Mouse (Mus musculus): ENCODE results near the gene Dydc1. TPM values are rescaled to one million over a fixed set of nuclear protein-coding genes. Genes with fewer than 3 reads are reported as not detected.
"Not testable (repeated sequence)": the region's sequence is repeated elsewhere in the genome, so short reads cannot be mapped to it uniquely, and the experiment has no call there.

The Dydc1 gene
- polyA plus RNA-seq (2012; rRNA removed) = 0.22 TPM in 1 of 2 replicates, not detected in the other

GRCm38 (mm10) chr14:41072229-41072943, at the start of gene Dydc1:
Gene Dydc1 (plus strand): TSS chr14:41072911.
- no peak for DNase-seq (ENCODE audit: low read depth)

DNA sequence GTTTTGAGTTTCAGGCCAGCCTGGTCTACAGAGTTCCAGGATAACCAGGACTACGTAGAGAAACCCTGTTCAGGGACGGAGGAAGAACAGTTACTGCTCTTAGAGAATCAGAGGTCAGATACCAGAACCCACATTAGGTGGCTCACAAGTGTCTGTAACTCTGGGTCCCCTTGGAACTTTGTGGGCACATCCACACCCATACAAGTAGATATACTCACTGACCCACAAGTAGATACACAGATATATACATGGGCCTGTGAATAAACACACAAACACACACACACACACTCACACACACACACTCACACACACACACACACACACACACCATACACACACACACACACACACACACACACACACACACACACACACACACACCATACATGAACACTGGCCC, 47.6 kb upstream of the Dydc1 start:
- DNase-seq (ENCODE audit: low read depth) = no peak

GRCm38 (mm10) chr14:41025594-41026284, 47.0 kb upstream of the Dydc1 start:
- no peak for DNase-seq (ENCODE audit: low read depth)

GRCm38 (mm10) chr14:41029303-41029702, 43.4 kb upstream of the Dydc1 start:
- DNase-seq (ENCODE audit: low read depth) = no peak

- no peak for DNase-seq (ENCODE audit: low read depth)
Observed at GRCm38 (mm10) chr14:41030989-41031513, 41.7 kb upstream of the Dydc1 start.

DNA sequence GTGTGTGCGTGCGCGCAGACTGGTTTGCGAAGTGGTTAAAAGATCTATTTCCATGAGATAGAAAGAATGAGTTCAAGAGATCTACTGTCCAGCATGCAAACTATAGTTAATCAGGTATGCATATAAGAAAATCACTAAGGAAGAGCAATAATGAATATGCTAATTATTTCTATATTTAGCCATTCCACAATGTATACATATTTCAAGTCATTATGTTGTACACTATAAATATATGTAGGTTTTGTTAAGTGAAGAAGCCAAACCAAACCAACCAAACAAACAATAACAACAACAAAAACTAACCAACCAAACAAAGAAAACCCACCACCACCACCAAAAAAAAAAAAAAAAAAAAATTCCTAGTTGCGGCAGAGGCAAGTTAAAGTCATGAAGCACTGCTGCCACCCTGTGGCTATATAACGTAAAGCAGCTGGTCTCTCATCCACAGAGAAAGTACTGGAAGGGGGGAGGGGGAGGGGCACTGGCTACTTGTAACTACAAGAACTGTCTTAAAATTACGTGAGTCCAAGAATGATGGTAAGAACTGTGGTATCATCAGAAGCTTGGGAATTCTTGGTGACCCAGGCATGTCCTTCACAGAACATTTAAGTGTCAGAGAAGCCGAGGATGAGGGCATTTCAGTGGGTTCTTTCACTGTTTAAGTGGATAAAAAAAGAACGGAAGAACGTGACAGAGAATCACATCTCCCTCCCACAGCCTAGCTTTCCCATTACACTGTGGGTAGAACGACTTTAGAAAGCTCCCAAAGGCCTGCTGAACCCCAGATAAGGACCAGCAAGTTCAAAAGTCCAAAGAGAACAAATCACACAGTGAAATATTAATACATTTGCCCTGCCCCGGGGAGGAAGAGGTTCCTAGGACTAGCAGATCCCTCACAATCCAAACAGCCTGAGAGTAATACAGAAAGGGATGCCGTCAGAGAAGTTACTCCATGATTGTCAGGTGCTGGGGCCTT, 39.3 kb upstream of the Dydc1 start:
- DNase-seq (ENCODE audit: low read depth) = no peak

GRCm38 (mm10) chr14:41035146-41035798, 37.4 kb upstream of the Dydc1 start:
- DNase-seq (ENCODE audit: low read depth) = no peak

DNA sequence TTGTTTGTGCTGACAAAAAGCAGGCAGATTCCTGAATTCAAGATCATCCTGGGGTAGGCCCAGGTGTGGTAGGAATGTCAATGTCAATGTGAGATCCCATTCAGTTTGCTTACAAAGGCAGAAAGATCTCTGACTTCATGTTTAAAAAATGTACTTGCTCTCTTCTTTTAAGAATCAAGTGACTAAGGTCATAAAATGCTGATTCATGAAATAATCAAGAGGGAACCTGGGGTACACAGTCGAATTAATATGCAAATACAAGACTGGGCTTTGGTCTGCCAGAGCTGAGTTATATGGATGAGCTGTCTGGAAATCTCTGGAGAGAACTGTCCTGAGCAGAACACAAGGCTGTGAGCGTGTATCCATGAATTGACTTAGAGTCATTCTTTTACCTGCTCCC, 25.3 kb upstream of the Dydc1 start:
- no peak for DNase-seq (ENCODE audit: low read depth)

DNA sequence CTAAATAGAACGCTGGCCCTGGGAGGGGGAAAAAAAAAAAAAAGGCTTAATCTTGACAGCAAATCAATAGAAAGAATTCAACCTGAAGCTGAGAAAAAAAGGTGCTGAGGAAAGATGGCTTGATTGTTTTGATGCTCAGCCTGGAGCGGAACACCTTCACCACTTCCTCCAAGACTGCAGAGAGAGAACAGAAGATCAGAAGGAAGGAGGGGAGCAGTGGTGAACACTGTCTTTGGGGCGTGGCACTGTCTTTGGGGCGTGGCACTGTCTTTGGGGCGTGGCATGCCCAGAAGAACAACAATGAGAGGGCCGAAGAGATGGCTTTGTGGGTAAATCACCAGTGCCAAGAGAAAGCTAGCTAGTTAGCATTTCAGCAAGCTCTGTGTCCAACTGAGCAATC, 22.2 kb upstream of the Dydc1 start:
- DNase-seq (ENCODE audit: low read depth) = no peak

- no peak for DNase-seq (ENCODE audit: low read depth)
Observed at GRCm38 (mm10) chr14:41052481-41052880, 20.2 kb upstream of the Dydc1 start.

GRCm38 (mm10) chr14:41053190-41053589, 19.5 kb upstream of the Dydc1 start:
- not testable (repeated sequence) for DNase-seq (ENCODE audit: low read depth)

GRCm38 (mm10) chr14:41065168-41065567, 7.5 kb upstream of the Dydc1 start:
- no peak for DNase-seq (ENCODE audit: low read depth)

GRCm38 (mm10) chr14:41066416-41066815, 6.3 kb upstream of the Dydc1 start:
- DNase-seq (ENCODE audit: low read depth) = no peak

- no peak for DNase-seq (ENCODE audit: low read depth)
Observed at GRCm38 (mm10) chr14:41069108-41069507, 3.6 kb upstream of the Dydc1 start, which contains the start of gene Dydc2. Gene Dydc2 (minus strand): TSS chr14:41069208.

DNA sequence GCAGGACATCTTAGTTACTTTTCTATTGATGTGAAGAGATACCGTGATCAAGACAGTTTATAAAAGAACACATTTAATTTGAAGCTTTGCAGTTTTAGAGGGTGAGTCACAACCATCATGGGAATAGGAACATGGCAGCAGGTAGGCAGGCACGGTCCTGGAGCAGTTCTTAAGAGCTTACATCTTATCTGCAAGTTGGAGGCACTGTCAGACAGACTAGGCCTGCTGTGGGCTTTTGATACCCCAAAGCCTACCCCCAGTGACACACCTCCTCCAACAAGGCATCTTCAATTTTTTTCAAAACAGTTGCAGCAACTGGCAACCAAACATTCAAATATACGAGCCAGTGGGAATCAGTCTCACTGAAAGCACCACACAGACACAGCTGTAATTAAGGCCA, 2.4 kb upstream of the Dydc1 start:
- DNase-seq (ENCODE audit: low read depth) = no peak

DNA sequence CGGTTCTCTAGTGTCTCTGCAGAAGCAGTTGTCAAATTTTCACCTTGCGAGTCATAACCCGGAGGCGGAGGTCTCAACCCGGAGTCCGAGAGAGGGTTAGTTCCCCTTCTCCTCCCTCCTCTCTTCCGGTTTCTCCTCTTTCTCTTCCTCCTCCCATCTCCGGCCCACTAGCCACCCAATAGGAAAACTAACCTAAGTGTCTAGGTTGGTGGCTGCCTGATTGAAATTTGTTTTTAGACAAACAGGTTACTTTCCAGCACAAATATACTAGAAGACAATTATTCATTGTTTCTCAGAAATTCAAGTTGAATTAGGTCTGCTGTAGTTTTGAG, 199 bp downstream of the Dydc1 start:
- DNase-seq (ENCODE audit: low read depth) = no peak

- no peak for DNase-seq (ENCODE audit: low read depth)
Observed at GRCm38 (mm10) chr14:41082408-41082807, 9.7 kb downstream of the Dydc1 start.

DNA sequence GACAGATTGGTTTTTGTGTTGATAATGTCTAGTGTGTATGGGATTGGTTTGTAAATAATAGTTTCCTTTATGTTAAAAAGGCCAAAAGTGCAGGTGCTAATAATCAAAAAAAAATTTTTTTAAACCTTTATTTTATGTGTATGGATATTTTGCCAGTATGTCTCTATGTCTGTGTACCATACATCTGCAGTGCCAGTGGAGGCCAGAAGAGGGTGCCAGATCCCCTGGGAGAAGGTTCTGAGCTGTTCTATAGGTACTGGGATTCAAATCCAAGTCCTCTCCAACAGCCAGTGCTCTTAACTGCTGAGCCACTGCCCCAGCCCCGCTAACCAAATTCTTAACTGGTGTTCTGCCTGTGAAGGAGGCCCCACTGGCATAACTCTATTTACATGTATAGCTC, 14.8 kb downstream of the Dydc1 start:
- DNase-seq (ENCODE audit: low read depth) = no peak

DNA sequence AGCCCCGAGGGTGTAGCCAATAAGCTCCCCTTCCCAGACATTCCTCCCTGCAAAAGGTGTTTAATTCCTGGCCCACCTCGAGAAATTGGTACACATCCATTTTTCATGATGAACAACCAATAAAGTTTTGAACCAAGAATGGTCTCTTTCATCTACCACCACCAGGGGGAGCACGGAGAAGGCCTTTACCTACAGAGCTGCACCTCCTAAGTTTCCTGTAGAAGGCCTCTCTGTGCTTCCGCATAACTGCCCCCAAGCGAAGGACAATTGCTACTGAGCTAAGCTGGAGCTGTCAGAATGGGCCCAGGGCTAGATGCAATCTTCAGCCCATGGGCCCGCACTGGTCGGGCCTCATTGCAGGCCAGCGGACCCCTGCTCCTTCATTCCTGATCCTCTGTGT, 18.1 kb downstream of the Dydc1 start:
- no peak for DNase-seq (ENCODE audit: low read depth)

DNA sequence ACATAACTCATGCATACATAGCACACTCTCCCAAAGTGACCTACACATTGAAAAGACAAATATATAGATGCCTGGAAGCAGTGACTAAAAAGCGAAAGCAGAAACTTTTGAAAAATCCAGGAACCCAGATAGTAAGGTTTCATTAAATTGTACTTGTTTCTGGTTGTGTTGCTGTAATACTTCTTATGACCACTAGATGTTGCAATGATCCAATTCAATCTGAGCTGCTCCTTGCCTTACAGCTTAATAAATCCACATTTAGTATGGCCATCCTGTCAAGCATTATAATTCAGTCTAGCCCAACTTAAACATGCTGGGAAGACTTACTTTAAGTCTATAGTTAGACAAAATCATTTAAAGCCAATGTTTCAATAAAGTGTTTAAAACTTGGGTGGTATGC, 21.4 kb downstream of the Dydc1 start:
- DNase-seq (ENCODE audit: low read depth) = no peak

DNA sequence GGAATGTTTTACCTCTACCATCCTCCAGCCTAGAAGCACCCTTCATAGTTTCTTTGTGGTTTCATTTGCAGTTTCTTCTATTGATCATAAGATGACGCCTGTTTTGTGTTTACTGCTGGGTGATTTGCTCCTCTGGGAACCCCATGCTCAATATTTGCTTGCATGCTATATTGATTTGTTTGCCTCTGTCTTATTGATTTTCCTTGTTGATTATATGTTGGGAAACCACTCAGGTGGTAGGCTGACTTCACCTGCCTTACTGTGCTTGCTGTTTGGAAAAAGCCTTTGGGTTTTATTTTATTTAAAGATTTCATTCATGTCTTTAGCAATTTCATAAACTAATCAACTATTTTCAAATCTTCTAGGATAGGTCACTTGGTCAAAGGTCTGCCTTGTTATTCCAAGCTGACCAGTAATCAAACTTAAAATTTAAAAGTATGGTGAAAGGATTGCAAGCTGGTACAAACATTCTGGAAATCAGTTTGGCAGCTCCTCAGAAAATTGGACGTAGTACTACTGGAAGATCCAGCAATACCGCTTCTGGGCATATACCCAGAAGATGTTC, 23.7 kb downstream of the Dydc1 start:
- no peak for DNase-seq (ENCODE audit: low read depth)
